Mouse (Mus musculus) liver, embryonic 14 days (tissue): Measurements from ENCODE around the gene Gprin2. TPM values are rescaled to one million over a fixed set of nuclear protein-coding genes. Genes with fewer than 3 reads are reported as not detected.

Experiments used
- polyA plus RNA-seq: library from polyadenylated mRNA; depleted of rRNA; stranded (reverse); fragments of >200 nt; gene quantifications from 2 replicates; pipeline ENCODE4 v1.2.3, GENCODE M21; 2012; rRNA removed

Gene Gprin2
- 0.05 and 0.07 TPM in 2 replicates for polyA plus RNA-seq

GRCm38 (mm10) chr14:34201231-34202035 lies at the start of gene Gprin2:
Gene Gprin2 (minus strand): TSS chr14:34201653.

GRCm38 (mm10) chr14:34219295-34219694 lies 17.8 kb upstream of the Gprin2 start, which contains the start of gene Syt15:
Gene Syt15 (plus strand): TSS chr14:34219595.

DNA sequence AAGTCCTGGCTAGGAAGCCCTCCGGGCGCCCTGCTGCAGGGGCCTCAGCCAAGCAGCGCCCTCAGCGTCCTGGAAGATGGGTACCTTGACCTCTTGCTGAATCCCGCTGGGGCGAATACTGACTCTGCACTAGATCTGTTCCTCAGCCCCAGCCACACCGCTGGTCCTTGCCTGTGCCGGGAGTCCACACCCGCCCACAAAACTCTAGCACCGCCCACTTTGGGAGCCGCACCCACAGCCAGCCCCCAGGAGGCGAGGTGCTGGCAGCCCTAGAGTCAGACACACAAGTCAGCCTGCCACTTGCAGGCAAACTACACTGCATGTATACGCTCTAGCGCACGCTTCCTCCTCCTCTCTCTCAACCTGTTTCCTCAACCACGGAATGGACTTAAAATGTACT lies 49.1 kb downstream of the Gprin2 start, which contains the start of gene Npy4r:
TSS of gene Npy4r (minus strand) at position 148 of the 400 bp plus-strand sequence.

Other genes starting within 250 kb of the Gprin2 start
- gene Rbp3, start 247.7 kb downstream of the Gprin2 start, polyA plus RNA-seq = 0.01 and 0.02 TPM in 2 replicates
- gene Zfp488, start 222.9 kb downstream of the Gprin2 start, polyA plus RNA-seq = under 0.01 and 0.01 TPM in 2 replicates
- gene Gm30083, start 186.5 kb downstream of the Gprin2 start, polyA plus RNA-seq = not detected in 2 replicates
- not detected in 2 replicates for gene Gm5460, start 184.9 kb downstream of the Gprin2 start, polyA plus RNA-seq
- not detected in 2 replicates for gene Antxrl, start 148.9 kb downstream of the Gprin2 start, polyA plus RNA-seq
- 0.05 and 0.06 TPM in 2 replicates for gene Anxa8, start 115.7 kb downstream of the Gprin2 start, polyA plus RNA-seq
- not detected in 2 replicates for gene A630023A22Rik, start 98.9 kb downstream of the Gprin2 start, polyA plus RNA-seq
- gene Npy4r, start 49.2 kb downstream of the Gprin2 start, polyA plus RNA-seq = 0.01 TPM in 1 of 2 replicates, not detected in the other
- gene Syt15, start 17.9 kb upstream of the Gprin2 start, polyA plus RNA-seq = 0.44 and 0.61 TPM in 2 replicates
- gene Shld2, start 108.8 kb upstream of the Gprin2 start, polyA plus RNA-seq = 2.7 and 3.4 TPM in 2 replicates
- gene Glud1, start 109.1 kb upstream of the Gprin2 start, polyA plus RNA-seq = 171 and 203 TPM in 2 replicates
- gene Fam25c, start 153.8 kb upstream of the Gprin2 start, polyA plus RNA-seq = not detected in 2 replicates
- gene Sncg, start 173.1 kb upstream of the Gprin2 start, polyA plus RNA-seq = 0.12 and 0.21 TPM in 2 replicates
- 1.2 and 1.3 TPM in 2 replicates for gene Mmrn2, start 173.8 kb upstream of the Gprin2 start, polyA plus RNA-seq